Mouse (Mus musculus) G1E (cell line): ENCODE measurements around the gene Actn4.

Experiments
- CTCF ChIP-seq: IDR thresholded peaks from 2 replicates; pipeline ENCODE4 v1.5.1; 2012; ENCODE audit warnings: low read depth, low read length, inconsistent platforms, mixed read lengths
- GATA1 ChIP-seq: IDR thresholded peaks from 2 replicates; pipeline ENCODE4 v1.6.1; 2012; ENCODE audit warnings: borderline replicate concordance, low read length, inconsistent platforms, mixed read lengths
- GATA2 ChIP-seq: IDR thresholded peaks from 2 replicates; pipeline ENCODE4 v1.6.1; 2012; ENCODE audit warnings: low read depth, low read length, inconsistent platforms, borderline replicate concordance
- TAL1 ChIP-seq: conservative IDR thresholded peaks from 2 replicates; pipeline ENCODE4 v1.6.1; 2012; ENCODE audit warnings: low read depth, low read length, inconsistent platforms, mixed read lengths

DNA sequence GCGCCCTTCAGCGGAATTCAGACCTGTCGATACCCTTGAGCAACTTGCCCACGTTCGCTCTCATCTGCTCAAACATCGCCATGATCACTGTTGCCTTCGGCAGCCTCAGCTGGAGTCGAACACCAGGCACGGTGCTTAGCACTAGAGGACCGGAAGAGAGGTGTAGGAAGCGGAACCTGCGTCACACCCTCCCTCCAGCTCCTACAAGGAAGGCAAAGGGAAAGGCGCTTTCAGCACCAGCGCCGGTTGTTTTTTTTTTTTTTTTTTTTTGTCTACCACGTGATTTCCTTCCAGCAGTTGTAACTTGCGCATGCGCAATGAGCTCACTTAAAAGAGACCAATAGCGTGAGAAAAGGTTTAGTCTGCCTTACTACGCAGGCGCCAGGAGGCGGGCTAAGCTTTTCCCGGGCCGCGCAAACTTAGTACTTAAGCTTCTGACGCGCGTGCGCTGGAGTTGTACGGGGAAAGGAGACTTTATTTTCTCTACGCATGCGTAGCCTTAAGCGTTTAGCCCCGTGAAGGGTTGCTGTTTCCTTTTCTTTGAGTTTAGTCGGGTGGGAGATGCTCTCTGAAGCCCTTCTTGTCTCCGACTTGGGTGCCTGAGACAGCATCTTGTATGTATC is 19.6 kb upstream of the Actn4 start, which contains the start of the genes Eif3k and Map4k1:
- TF ChIP-seq TAL1 (no peak), GATA2 (no peak), CTCF (no peak), GATA1 (no peak)
